29 mouse cellular contexts compared by ENCODE assay signal in genomic region chr5:148564073-148564472, GRCm38 (mm10).
"Had no signal": no experiment of that assay in that cellular context is flagged by ENCODE, and none has a peak within 500 bp of the region (broad histone marks: within the 10 kb centered on the region; RNA-seq: fewer than 3 reads in every experiment).

No protein-coding gene starts in this region.

- H3K36me3 ChIP-seq: limb, embryonic 10.5 days; limb, embryonic 12.5 days; limb, embryonic 13.5 days; limb, embryonic 15.5 days; liver, embryonic 12.5 days; liver, embryonic 13.5 days; liver, embryonic 15.5 days; lung, embryonic 15.5 days; midbrain, embryonic 10.5 days; midbrain, embryonic 12.5 days; midbrain, embryonic 13.5 days; midbrain, embryonic 15.5 days had no signal

- DNase-seq: left cerebral cortex, postnatal 4 days; liver; liver, embryonic 13.5 days; liver, postnatal 0 days; lung, adult 18-20 months; lung, adult 2 months; lung, embryonic 14.5 days; lung, postnatal 10 days; lung, postnatal 14 days; lung, postnatal 36 days; lung, postnatal 4 days; midbrain, embryonic 14.5 days had no signal

- H3K4me2 ChIP-seq: limb, embryonic 12.5 days; limb, embryonic 13.5 days; limb, embryonic 15.5 days; liver, embryonic 11.5 days; liver, embryonic 12.5 days; liver, embryonic 13.5 days; liver, embryonic 15.5 days; lung, embryonic 14.5 days; lung, embryonic 15.5 days; midbrain, embryonic 11.5 days; midbrain, embryonic 12.5 days; midbrain, embryonic 13.5 days; midbrain, embryonic 15.5 days had no signal

- ATAC-seq: liver, embryonic 12.5 days; liver, postnatal 0 days; lung, postnatal 0 days; midbrain, embryonic 13.5 days; midbrain, embryonic 15.5 days; midbrain, embryonic 16.5 days had no signal

- H3K4me3 ChIP-seq: left cerebral cortex, adult 2 months; limb, embryonic 10.5 days; limb, embryonic 12.5 days; limb, embryonic 13.5 days; limb, embryonic 15.5 days; liver, embryonic 12.5 days; liver, embryonic 13.5 days; liver, embryonic 15.5 days; lung, embryonic 15.5 days; megakaryocyte, embryonic 14.5 days; midbrain, embryonic 10.5 days; midbrain, embryonic 12.5 days; midbrain, embryonic 13.5 days; midbrain, embryonic 15.5 days had no signal

- H3K27me3 ChIP-seq: limb, embryonic 12.5 days; limb, embryonic 13.5 days; limb, embryonic 15.5 days; liver, embryonic 13.5 days; liver, embryonic 15.5 days; lung, embryonic 15.5 days; midbrain, embryonic 12.5 days; midbrain, embryonic 13.5 days had no signal
